Mouse (Mus musculus) 416B (cell line): ENCODE data around the gene Tango2.

Experiments used
- DNase-seq: peaks from one replicate; pipeline ENCODE4 v3.0.0; 2011; ENCODE audit warnings: low read depth

The Tango2 gene

DNA sequence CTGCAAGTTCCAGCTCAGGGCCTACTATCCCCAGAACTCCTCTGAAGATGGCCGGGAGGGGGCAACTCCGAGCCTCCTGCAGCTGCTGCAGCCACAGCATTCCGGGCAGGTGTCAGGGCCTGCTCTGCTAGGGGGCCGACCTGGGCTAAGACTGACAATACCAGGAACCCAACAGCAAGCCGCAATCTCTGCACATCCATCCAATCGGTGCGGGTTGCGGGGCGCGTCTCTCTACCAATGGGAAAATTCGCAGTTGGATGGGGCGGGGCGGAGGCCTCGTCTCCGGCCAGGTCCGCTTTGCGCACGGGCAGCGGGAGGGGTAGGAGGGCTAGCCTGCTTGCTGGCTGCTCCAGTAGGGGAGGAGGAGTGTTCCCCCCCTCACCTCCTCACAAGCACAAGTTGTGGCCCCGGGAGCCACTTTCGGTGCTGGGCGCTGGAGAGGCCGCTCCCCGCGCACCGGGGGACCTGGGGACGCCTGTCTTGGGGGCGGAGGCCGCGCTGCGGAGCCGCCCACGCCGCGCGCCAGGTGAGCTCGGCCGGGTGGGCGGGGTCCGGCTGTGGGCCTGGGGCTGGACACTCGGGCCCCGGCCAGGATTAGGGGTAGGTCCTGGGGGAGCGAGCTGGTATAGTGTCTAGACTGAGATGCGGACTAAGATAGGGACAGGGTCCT, at the start of gene Tango2, which contains the start of gene Arvcf:
Gene Tango2, minus strand, starts transcription at position 173 of the 670 bp plus-strand sequence.
Gene Arvcf, plus strand, starts transcription at position 252 of the 670 bp plus-strand sequence.
- DNase-seq = no peak

DNA sequence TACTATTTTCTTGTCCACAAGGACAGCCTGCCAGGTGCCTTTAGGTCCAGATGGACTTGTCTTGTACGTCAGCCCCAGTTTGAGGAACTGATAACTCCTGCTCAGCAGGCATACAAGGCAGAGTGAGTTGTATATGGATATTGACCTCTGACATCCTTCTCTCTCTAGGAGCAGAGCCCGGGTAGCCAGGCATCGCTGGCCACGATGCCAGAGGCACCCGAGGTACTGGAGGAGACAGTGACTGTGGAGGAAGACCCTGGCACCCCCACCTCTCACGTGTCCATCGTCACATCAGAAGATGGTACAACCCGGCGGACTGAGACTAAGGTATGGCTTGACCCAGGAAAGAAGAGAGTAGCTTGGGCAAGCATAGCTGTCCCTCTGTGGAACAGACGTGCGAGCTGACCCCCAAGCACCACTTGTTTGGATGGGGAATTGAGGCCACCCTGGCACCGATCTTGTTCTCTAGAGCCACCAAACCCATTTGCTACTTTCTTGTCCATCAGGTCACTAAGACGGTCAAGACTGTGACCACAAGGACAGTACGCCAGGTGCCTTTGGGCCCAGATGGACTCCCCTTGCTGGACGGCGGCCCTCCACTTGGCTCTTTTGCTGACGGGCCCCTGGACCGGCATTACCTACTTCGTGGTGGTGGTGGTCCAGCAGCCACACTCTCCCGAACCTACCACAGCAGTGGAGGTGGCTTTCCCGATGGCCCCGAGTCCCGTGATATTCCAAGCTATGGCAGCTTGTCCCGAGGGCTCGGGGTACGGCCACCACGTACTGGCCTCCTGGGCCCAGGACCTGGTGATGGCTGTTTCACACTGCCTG, 49.1 kb upstream of the Tango2 start:
- DNase-seq = no peak

DNA sequence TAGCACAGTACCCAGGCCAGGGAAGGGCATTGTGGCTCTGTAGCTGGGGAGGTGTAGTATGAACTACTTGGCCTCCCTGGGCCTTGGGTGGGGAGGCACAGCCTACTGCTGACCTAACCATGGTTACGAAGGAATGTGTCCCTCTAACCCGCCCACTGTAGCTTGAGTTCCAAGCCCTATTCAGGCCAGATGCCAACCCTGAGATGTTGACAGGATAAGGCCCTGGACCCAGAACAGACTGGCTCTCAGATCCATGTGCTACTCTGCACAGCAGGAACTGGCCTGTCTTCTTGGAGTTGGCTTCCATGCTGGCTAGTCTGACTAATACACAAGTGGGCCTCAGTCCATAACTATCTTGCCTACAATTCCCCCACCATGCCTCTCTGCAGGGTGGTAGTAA, 48.3 kb upstream of the Tango2 start:
- DNase-seq = no peak

DNA sequence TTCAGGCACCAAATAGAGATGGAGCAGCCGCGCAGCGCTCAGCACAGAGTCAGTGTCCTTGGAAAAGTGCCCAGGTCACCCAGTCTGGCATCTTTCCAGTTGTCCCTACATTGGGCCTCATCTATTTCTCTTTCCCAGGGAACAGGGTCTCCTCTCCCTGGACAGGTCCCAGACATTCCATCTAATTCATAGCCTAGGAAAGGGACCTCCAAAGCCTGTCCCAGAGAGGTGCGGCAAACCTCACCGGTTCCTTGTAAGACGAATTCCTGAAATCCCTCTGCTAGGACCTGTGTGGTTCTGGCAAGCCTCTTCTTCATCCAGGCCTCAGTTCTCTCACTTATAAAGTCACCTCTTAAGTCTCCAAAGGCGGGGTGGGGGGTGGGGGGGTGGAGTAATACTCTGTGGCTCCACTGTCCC, 47.7 kb upstream of the Tango2 start:
- no peak for DNase-seq

DNA sequence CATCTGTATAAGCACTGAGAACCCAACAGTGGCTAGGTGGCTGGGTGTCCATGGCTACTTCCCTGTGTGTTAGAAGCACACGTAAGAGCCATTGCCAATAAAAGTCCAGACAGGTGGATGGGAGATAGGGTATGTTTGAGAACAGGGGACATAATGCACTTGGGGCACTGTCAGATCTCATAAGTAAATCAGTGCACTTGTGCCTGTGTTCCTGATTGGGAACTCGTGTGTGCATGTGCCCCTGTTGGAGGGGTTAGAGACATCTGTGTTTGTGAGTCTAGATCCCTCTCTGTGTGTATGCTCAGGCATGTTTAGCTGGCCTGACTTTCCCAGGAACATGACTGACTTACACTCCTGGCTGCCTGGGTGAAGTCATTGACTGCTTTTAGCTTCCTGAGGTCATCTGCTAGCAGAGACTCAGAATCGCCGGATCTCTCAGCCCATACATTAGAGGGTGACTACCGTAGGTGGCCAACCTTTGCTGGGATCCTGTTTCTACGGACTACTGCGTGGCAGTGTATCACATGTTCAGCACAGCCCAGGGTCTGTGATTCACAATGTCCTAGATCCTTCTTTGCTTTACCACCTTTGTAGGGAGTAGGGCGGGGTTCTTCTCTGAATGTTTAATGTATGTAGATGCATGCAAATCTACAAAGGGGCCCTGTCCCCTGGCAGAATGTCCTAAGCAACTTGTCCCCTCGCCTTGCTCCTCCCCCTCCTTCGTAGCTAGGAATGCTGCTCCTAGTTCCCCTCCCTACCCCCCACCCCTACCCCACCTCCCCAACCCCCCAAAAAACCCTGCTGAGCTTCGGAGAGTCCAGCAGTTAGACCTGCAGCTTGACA, 47.1 kb upstream of the Tango2 start:
- no peak for DNase-seq

DNA sequence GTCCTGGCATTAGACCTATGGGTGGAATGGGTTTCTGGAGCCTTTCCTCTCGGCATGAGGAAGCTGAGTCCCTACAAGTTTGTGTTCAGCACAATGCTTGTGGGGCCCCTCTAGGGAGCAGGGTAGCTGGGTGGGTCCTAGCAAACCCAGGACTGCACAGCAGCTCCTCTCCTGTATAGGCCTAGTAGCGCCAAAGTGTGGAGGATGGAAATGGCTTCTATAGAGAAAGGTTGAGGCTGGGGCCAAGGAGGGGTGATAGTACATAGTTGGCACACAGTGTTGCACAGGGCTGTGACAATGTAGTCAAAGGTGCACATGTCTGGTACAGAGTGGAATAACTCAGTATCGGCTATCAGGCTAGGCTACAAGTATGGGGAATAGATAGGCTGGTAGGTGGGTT, 46.2 kb upstream of the Tango2 start:
- no peak for DNase-seq

DNA sequence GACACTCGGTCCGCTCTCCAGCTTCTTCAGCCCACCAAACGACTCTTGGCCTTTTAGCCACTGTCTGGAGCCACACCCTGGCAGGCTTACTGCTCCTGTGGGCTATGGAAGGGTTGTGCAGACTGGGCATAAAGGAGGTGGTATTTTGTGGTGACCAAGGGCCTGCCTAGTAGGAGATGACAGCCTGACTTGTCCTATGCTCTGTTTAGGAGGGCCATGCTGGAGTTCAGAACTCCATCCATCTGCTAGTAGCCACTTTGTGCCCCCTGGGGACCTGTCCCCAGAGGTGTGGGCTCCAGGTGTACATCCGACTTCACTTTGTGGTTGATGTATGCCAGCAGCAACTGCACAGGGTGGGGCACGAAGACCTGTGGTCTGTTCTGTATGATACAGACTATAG, 45.7 kb upstream of the Tango2 start:
- DNase-seq = no peak

DNA sequence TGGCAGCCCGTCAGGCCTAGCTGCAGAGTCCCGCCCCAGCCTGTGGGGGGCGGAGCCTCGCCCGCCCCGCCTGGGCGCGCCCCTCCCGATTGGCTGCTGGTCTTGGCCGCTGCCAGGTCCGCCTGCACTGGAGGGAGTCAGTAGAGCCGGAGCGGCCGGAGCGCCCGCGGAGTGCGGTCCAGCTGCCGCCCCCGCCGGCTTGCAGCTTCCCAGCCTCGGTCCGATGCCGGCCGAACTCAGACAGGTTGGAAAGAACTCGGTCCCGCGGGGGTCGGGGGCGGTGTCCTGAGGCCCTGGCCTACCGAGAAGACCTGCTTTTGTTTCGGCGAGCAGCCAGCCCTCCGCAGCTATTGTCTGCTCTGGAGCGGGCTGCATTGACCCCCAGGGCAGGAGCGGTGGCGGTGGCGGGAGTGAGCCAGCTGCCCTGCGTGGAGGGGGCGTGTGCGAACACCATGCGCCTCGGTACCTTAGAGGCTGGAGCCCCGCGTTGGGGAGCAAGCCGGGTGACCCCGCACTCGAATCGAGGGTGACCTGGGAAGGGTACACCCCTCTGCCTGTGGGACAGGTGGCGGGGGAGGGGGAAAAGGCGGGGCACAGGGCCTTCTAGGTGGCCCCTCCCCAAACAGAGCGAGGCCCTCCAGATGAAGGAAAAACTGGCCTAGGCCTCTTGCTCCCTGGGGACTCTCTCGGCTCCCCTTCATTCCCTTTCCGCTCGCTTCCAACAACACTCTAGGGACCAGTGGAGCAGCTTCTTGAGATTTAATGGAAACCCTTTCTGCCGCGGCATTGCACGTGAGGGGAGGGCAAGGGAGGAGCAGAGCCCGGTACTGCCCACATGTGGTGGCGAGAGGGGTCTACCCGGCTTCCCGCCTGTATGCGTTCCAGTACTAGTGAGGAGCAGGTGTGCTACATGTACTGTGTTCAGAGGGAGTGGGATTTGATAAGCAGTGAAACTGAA, 44.8 kb upstream of the Tango2 start:
- peak; percentile 65 for DNase-seq

DNA sequence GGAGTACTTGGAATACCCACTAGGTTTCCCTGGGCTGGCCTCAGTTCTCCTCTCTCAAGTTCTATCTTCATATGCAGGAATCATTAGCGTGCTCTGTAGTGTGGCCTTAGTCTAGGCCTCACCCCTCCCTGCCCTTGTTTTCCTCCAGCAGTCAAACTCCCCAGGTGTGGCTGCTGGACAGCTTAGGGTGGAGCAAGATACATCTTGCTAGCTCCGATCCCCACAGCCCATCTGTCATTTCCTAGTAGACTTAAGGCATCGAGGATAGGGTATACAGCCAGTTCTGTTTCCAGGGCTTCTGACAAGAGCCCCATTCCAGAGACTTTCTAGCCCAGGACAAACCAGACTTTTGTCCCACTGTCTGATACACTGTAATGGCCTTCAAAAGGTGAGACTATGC, 43.8 kb upstream of the Tango2 start:
- no peak for DNase-seq

DNA sequence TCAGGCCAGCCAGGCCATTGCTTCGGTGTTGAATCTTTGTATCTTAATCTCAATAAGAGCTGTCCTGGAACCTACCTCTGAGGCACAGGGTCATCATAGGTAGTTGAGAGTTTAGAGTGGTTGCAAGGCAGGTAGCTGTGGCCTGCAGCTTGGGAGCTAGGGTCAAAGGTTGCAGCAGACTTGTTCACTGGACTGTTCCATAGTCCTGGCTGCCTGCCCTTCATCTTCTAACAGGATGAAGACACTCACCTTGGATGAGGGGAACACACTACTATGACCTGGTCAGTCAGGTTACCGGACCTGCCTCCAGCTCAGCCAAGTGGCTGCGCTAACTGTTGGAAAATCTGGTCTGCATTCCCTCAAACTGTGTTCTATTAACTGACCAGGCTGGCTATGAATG, 43.2 kb upstream of the Tango2 start:
- DNase-seq = no peak

DNA sequence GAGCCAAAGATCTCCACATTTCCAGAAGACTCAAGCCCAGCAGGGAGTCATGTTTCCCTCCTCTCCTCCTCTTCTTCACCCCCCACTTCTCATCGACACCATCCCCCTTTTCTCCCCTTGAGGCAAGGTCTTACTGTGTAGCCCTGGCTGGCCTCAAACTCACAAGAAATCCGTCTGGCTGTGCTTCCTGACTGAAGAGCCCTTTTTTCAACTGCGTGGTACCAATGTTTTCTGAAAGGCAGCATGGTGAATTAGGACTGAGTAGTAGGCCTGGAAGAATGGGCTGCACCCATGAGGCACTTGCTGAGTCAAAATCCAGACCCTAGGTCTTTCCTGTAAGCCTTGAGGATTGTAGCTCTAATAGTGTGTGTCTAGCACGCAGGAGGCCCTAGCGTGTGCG, 42.5 kb upstream of the Tango2 start:
- DNase-seq = no peak

DNA sequence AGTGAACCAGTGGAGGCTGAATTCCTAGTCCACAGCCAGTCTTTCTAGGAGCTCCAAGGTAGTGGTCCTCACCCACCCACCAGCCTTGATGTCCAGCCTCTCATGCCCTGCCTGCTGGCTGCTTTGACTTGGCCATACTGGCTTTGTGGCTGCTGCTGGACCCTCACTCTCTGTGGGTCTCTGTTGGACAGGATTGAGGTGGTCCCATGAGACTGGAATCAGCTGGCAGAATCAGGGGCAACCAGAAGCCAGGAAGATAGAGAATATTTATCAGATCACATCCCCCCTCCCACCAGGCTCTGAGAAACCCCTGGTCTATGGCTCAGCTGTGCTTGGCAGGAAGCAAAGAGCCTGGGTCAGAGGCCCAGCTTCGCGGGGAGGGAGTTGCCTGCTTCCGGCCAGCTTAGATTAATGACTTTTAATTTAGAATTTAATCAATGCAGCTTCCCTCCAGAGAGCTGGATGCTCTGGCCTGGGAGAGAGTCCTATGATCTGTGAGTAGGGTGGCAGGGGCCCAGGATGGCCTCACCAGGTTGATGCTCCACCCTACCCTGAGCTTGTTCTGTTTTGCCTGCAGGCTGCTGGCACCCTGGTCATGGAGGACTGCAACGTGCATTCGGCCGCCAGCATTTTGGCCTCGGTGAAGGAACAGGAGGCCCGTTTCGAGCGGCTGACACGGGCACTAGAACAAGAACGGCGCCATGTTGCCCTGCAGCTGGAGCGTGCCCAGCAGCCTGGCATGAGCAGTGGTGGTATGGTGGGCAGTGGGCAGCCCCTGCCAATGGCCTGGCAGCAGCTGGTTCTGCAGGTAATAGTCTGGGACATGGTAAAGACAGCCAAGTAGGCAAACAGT, 40.9 kb upstream of the Tango2 start:
- DNase-seq = no peak

DNA sequence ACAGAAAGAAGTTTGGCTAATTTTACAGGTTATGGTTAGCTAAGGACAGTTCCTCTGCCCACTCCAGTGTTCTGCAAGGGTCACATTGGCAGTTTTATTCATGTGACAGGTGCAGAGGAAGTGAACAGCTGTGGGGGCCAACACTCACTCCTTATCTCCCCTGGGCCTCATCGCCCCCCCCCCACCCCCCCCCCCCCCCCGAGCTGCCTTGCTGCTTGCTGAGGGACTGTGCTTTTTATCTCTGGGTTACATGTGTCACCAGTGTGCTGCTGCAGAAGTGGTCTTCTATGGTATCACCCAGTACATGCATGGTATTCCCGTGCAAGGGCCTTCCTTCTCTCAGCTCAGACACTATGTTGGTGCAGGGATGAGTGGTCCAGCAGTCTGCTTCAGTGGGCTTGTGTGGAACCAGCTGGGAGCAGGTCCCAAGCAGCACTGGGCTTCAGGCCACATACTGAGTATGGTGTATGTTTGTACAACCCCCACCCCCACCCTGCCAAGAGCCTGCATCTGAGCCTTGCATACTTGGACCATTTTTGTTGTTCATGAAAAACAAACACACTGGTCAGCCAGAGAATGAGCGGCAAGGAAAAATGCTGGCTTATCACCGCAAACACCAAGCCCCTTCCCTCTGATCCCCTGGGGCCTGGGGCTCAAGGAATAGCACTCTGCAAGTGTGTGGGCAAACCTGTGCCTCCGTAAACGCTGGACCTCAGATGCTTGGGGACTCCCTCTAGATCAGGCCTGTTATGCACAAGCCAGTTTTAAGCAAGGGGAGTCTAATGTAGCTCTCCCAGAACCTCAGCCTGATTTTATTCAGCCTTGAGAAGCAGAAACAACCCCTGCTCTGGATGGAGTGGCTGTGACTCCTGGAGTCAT, 40.0 kb upstream of the Tango2 start:
- DNase-seq = peak; percentile 20

DNA sequence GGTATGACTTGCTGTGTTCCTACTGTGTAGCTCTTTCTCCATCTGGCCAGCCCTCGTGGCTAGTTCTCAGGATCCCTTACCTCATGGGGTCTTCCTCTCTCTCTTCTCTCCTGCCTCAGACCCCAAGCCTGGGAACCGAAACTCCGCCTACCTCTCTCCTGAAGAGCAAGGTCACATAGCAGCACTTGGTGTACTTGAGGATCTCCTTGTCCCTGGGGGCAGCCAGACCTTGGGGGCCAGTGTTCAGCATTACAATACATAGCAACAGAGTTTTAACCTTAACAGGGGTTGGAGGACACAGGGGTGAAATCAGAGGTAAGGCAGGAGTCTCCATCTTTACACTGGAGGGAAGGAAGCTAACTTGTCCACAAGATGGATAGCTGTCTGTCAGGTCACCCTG, 39.1 kb upstream of the Tango2 start:
- no peak for DNase-seq

DNA sequence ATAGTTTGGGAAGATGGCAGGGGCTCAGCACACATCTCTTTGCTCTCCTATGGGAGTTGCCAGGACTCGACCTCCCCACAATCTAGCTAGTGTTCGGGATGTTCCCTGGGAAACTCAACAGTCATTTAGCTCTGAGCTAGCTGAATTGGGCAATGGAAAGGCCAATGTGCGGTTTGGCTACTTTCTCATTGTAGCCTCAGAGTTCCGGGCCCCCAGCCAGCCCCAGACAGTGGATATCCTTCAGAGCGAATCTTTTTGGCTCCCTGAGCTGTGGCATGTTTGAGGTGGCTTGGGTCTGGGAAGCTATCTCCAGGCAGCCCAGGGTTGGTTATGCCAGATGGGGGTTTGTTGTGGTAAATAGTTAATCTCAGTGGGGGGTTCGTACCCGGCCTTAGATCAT, 38.5 kb upstream of the Tango2 start:
- DNase-seq = no peak

DNA sequence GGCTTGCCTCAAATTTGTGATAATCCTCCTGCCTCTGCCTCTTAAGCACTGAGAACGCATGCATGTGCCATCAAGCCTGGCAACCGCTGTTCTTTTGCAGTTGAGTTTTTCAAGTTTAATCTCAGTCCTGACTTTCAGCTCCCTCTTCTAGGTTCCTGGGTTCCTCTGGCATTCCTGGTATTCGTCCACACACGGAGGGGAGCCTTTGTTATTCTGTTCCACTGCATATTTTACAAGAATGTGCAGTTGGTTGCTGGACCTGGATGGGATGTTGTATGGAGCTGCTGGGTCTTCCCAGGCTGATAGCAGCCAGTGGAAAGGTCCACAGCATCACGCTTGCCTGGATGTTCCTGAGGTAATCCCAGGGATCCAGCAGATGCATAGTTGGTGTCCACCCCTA, 37.5 kb upstream of the Tango2 start:
- DNase-seq = no peak

DNA sequence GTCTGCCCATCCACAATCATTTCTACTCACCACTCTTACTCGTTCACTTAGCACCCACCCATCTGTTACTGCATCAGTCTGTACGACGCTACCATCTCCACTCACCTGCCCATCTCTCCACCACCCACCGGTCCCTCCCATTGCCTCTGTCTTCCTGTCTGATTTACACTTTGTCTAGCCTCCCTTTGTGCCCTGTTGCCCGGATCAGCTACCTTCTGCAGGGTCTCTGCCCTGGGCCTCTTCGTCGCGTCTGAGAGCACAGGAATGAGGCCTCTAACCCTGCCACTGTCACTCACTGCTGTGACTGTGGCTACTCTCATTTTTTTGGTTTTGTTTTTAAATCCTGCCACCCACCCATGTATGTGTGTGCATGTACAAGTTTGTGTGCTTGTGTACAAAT, 36.8 kb upstream of the Tango2 start:
- DNase-seq = no peak

DNA sequence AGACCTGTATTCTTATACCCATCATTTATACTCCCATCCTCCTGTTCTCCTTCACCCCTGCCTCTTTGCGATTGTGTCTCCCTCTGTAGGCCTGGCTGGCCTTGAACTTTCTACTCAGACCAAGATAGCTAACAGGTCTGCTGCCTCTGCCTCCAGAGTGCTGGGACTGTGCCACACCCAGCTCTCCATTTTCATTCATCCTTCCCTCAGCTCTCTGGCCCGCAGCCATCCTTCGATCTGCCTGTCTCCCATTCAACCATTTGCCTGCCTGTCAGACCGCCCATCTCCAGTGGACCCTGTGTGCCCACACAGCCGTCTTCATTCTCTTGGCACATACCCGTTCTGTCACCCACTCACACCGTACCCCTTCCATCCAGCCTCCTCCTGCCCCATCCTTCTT, 36.3 kb upstream of the Tango2 start:
- DNase-seq = no peak

DNA sequence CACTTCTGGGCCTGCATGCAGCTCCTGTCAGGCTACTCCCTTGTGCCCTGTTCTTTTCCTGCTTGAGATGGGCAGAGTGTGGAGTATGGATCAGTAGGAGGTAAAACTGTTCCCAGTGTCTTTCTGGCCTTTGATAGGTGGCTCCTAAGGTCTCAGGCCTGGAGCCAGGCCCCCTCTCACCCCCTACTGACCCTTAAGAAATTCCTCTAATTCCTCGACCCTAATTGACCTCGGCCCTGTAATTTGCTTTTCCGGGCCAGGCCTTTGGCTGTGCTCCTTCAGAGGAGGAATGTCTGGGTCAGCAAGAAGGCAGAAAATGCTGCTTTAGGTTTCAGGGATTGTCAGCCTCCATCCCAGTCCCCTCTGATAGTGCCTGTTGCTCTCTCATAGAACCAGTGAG, 35.9 kb upstream of the Tango2 start:
- DNase-seq = no peak
